Mouse (Mus musculus) limb, embryonic 13.5 days (tissue): Measurements from ENCODE around the gene Col19a1. TPM values are rescaled to one million over a fixed set of nuclear protein-coding genes. Genes with fewer than 3 reads are reported as not detected.
A peak's percentile ranks its signal among the peaks of the same experiment; 100 is the strongest.

Experiments
- ATAC-seq: fragments of 200-750 bp; cut with Nextera tagmentation; 2 replicates; pipeline ENCODE4 v1.8.0; 2017; ENCODE audit warnings: low read depth, moderate number of reproducible peaks, moderate TSS enrichment; ENCODE audit not compliant: low FRiP score
- H3K27ac ChIP-seq: fragments of 300-500 bp; sonication (generic); 2 replicates; pipeline ENCODE4 v1.5.1; 2015; ENCODE audit warnings: inconsistent platforms, mild to moderate bottlenecking, moderate library complexity
- H3K27me3 ChIP-seq: fragments of 300-500 bp; sonication (generic); 2 replicates; pipeline ENCODE4 v1.6.1; 2015; ENCODE audit warnings: mild to moderate bottlenecking, inconsistent platforms
- H3K36me3 ChIP-seq: fragments of 300-500 bp; sonication (generic); 2 replicates; pipeline ENCODE4 v1.6.1; 2015; ENCODE audit warnings: inconsistent platforms, mild to moderate bottlenecking, moderate library complexity
- H3K4me1 ChIP-seq: fragments of 300-500 bp; sonication (generic); 2 replicates; pipeline ENCODE4 v1.6.1; 2015; ENCODE audit warnings: inconsistent platforms
- H3K4me2 ChIP-seq: fragments of 300-500 bp; sonication (generic); replicated peaks from 2 replicates; pipeline ENCODE4 v1.6.1; 2015; ENCODE audit warnings: inconsistent platforms, mild to moderate bottlenecking, moderate library complexity
- H3K4me3 ChIP-seq: fragments of 300-500 bp; sonication (generic); 2 replicates; pipeline ENCODE4 v1.5.1; 2015; ENCODE audit warnings: moderate library complexity, mild to moderate bottlenecking, inconsistent platforms
- H3K9ac ChIP-seq: fragments of 300-500 bp; sonication (generic); 2 replicates; pipeline ENCODE4 v1.6.1; 2015; ENCODE audit warnings: mild to moderate bottlenecking, inconsistent platforms
- H3K9me3 ChIP-seq: fragments of 300-500 bp; sonication (generic); 2 replicates; pipeline ENCODE4 v1.6.1; 2016; ENCODE audit warnings: inconsistent platforms
- WGBS: fragments of 180-500 bp; shearing (Covaris S2); methylation state at CpG from one replicate; pipeline ENCODE4 v1.1.7; 2015; 5-methylcytosine and 5-hydroxymethylcytosine counted together
- polyA plus RNA-seq: library from polyadenylated mRNA; unstranded; fragments of >200 nt; fragmentation: Nextera tagmentation; extraction: Ambion mirVana; gene quantifications from 2 replicates; pipeline ENCODE4 v1.2.1, GENCODE M21; 2015

Gene Col19a1
- polyA plus RNA-seq, 1 experiment from 2014 or later, result 6.5 TPM

- Histone ChIP-seq H3K4me1 (0 out of 2 replicates have a peak, but pooled peaks cover 3% of the 10 kb centered on the region), H3K36me3 (no peaks in the 10 kb centered on the region), H3K4me2 (no peak overlapping the region), H3K27ac (no peak overlapping the region), H3K27me3 (no peaks in the 10 kb centered on the region), H3K9ac (no peak overlapping the region), H3K4me3 (no peak overlapping the region), H3K9me3 (0 out of 2 replicates have a peak, but pooled peaks cover 3% of the 10 kb centered on the region)
- no peak for ATAC-seq
- WGBS, result 71% methylated on average over 7 of the region's 7 CpGs
These were observed 292.0 kb downstream of the Col19a1 start for GRCm38 (mm10) chr1:24294979-24295942.

GRCm38 (mm10) chr1:24292515-24292914 is 294.8 kb downstream of the Col19a1 start:
- Histone ChIP-seq H3K4me3 (no peak overlapping the region), H3K27me3 (no peaks in the 10 kb centered on the region), H3K9me3 (0 out of 2 replicates have a peak, but pooled peaks cover 3% of the 10 kb centered on the region), H3K4me2 (no peak overlapping the region), H3K4me1 (peaks cover 12% of the 10 kb centered on the region; the same call in 1 of the 2 replicates), H3K9ac (no peak overlapping the region), H3K36me3 (no peaks in the 10 kb centered on the region), H3K27ac (no peak overlapping the region)
- 22% methylated on average over 2 of the region's 2 CpGs for WGBS
- ATAC-seq, result no peak

- no peaks in the 10 kb centered on the region for H3K27me3 ChIP-seq
- H3K27ac ChIP-seq, result no peak overlapping the region
- 7% methylated on average over 6 of the region's 6 CpGs for WGBS
- H3K36me3 ChIP-seq, result no peaks in the 10 kb centered on the region
- no peak overlapping the region for H3K4me2 ChIP-seq
- peaks cover 18% of the 10 kb centered on the region for H3K4me1 ChIP-seq
- peak; percentile 72 for ATAC-seq
- H3K9me3 ChIP-seq, result no peaks in the 10 kb centered on the region
- no peak overlapping the region for H3K9ac ChIP-seq
- no peak overlapping the region for H3K4me3 ChIP-seq
These were observed 300.9 kb downstream of the Col19a1 start for GRCm38 (mm10) chr1:24286360-24286759.

- Histone ChIP-seq H3K27ac (no peak overlapping the region), H3K36me3 (no peaks in the 10 kb centered on the region), H3K9me3 (no peaks in the 10 kb centered on the region), H3K27me3 (no peaks in the 10 kb centered on the region), H3K9ac (no peak overlapping the region), H3K4me2 (no peak overlapping the region), H3K4me3 (no peak overlapping the region), H3K4me1 (no peaks in the 10 kb centered on the region)
- ATAC-seq, result no peak
- 72% methylated on average over 3 of the region's 3 CpGs for WGBS
These were observed 320.2 kb downstream of the Col19a1 start for GRCm38 (mm10) chr1:24267022-24267421.

- Histone ChIP-seq H3K4me2 (no peak overlapping the region), H3K36me3 (no peaks in the 10 kb centered on the region), H3K4me1 (peaks cover 5% of the 10 kb centered on the region), H3K27me3 (no peaks in the 10 kb centered on the region), H3K9ac (no peak overlapping the region), H3K9me3 (no peaks in the 10 kb centered on the region), H3K27ac (no peak overlapping the region), H3K4me3 (no peak overlapping the region)
- ATAC-seq, result no peak
These were observed 326.1 kb downstream of the Col19a1 start for GRCm38 (mm10) chr1:24261181-24261580.

- Histone ChIP-seq H3K4me2 (no peak overlapping the region), H3K4me3 (no peak overlapping the region), H3K27ac (no peak overlapping the region), H3K9me3 (no peaks in the 10 kb centered on the region), H3K36me3 (no peaks in the 10 kb centered on the region), H3K4me1 (peaks cover 5% of the 10 kb centered on the region), H3K27me3 (no peaks in the 10 kb centered on the region), H3K9ac (no peak overlapping the region)
- ATAC-seq, result peak; percentile 57; the same call in 1 of the 2 replicates
- 21% methylated on average over 6 of the region's 6 CpGs for WGBS
These were observed 327.9 kb downstream of the Col19a1 start for GRCm38 (mm10) chr1:24259419-24259818.

- WGBS, result 61% methylated on average over 5 of the region's 5 CpGs
- Histone ChIP-seq H3K9me3 (no peaks in the 10 kb centered on the region), H3K4me1 (peaks cover 5% of the 10 kb centered on the region), H3K9ac (no peak overlapping the region), H3K4me2 (no peak overlapping the region), H3K36me3 (no peaks in the 10 kb centered on the region), H3K27ac (no peak overlapping the region), H3K4me3 (no peak overlapping the region), H3K27me3 (no peaks in the 10 kb centered on the region)
- no peak for ATAC-seq
These were observed 329.3 kb downstream of the Col19a1 start for GRCm38 (mm10) chr1:24257961-24258360.

GRCm38 (mm10) chr1:24249105-24249664 is 338.1 kb downstream of the Col19a1 start:
- Histone ChIP-seq H3K9ac (no peak overlapping the region), H3K4me1 (no peaks in the 10 kb centered on the region), H3K4me3 (no peak overlapping the region), H3K27me3 (no peaks in the 10 kb centered on the region), H3K36me3 (no peaks in the 10 kb centered on the region), H3K4me2 (no peak overlapping the region), H3K9me3 (no peaks in the 10 kb centered on the region), H3K27ac (no peak overlapping the region)
- WGBS, result 49% methylated on average over 3 of the region's 3 CpGs
- peak; percentile 73 for ATAC-seq

GRCm38 (mm10) chr1:24248294-24249104 is 338.8 kb downstream of the Col19a1 start:
- H3K4me3 ChIP-seq, result no peak overlapping the region
- no peaks in the 10 kb centered on the region for H3K4me1 ChIP-seq
- H3K9me3 ChIP-seq, result no peaks in the 10 kb centered on the region
- 72% methylated on average over 10 of the region's 10 CpGs for WGBS
- H3K36me3 ChIP-seq, result no peaks in the 10 kb centered on the region
- no peaks in the 10 kb centered on the region for H3K27me3 ChIP-seq
- H3K9ac ChIP-seq, result no peak overlapping the region
- no peak overlapping the region for H3K4me2 ChIP-seq
- H3K27ac ChIP-seq, result no peak overlapping the region
- ATAC-seq, result peak; percentile 50; the same call in 1 of the 2 replicates

- ATAC-seq, result no peak
- H3K4me1 ChIP-seq, result peaks cover 8% of the 10 kb centered on the region; the same call in 1 of the 2 replicates
- H3K9ac ChIP-seq, result no peak overlapping the region
- no peaks in the 10 kb centered on the region; the same call in 1 of the 2 replicates for H3K36me3 ChIP-seq
- no peak overlapping the region for H3K27ac ChIP-seq
- H3K27me3 ChIP-seq, result no peaks in the 10 kb centered on the region
- no peaks in the 10 kb centered on the region for H3K9me3 ChIP-seq
- whole genome bisulfite sequencing, result 73% methylated on average over 13 of the region's 13 CpGs
- no peak overlapping the region for H3K4me3 ChIP-seq
- H3K4me2 ChIP-seq, result no peak overlapping the region
These were observed 341.4 kb downstream of the Col19a1 start for GRCm38 (mm10) chr1:24245700-24246375.

GRCm38 (mm10) chr1:24244931-24245330 is 342.3 kb downstream of the Col19a1 start:
- H3K9me3 ChIP-seq, result no peaks in the 10 kb centered on the region
- no peak overlapping the region for H3K4me2 ChIP-seq
- no peaks in the 10 kb centered on the region; the same call in 1 of the 2 replicates for H3K36me3 ChIP-seq
- H3K27ac ChIP-seq, result no peak overlapping the region
- H3K4me1 ChIP-seq, result peaks cover 17% of the 10 kb centered on the region
- WGBS, result 71% methylated on average over 10 of the region's 10 CpGs
- H3K27me3 ChIP-seq, result no peaks in the 10 kb centered on the region
- H3K9ac ChIP-seq, result no peak overlapping the region
- no peak for ATAC-seq
- no peak overlapping the region for H3K4me3 ChIP-seq
